Mouse (Mus musculus) bone marrow, adult 2 months (tissue): Measurements from ENCODE around the gene Il1b.

Experiments
- CTCF ChIP-seq: fragments of 200-500 bp; IDR thresholded peaks from 2 replicates; pipeline ENCODE4 v1.5.1; 2011; ENCODE audit warnings: low read length, control low read depth; ENCODE audit not compliant: control insufficient read depth, insufficient read depth
- POLR2A ChIP-seq: fragments of 200-500 bp; IDR thresholded peaks from 2 replicates; pipeline ENCODE4 v1.6.1; 2011; ENCODE audit warnings: low read depth, mild to moderate bottlenecking, control low read depth, low read length, borderline replicate concordance; ENCODE audit not compliant: control insufficient read depth

GRCm38 (mm10) chr2:129411651-129412050 is 40.7 kb upstream of the Il1b start:
- TF ChIP-seq CTCF (no peak), POLR2A (no peak)
